Mouse (Mus musculus) mature B cell (primary cell): ENCODE results near the gene Il16.

Source experiments
- in situ Hi-C: fragments of 300-500 bp; cut with MboI; formaldehyde crosslinking; loops from 2 replicates; pipeline ENCODE4 v1.14.3; 2019

Gene Il16

GRCm38 (mm10) chr7:83745413-83746106 is at the start of gene Il16:
Il16 (minus strand) TSS chr7:83745726.
- in situ Hi-C loops = no loop called here

- in situ Hi-C loops = no loop called here
Observed at GRCm38 (mm10) chr7:83794705-83795104, 49.2 kb upstream of the Il16 start, which contains the start of gene Cfap161. Cfap161 (minus strand) TSS chr7:83794880.

GRCm38 (mm10) chr7:83794006-83794683 is 48.6 kb upstream of the Il16 start:
- in situ Hi-C loops = no loop called here

- in situ Hi-C loops = no loop called here
Observed at GRCm38 (mm10) chr7:83780881-83781280, 35.4 kb upstream of the Il16 start.

GRCm38 (mm10) chr7:83780026-83780425 is 34.5 kb upstream of the Il16 start:
- in situ Hi-C loops = no loop called here

GRCm38 (mm10) chr7:83779028-83779427 is 33.5 kb upstream of the Il16 start:
- in situ Hi-C loops = no loop called here

- in situ Hi-C loops = no loop called here
Observed at GRCm38 (mm10) chr7:83778516-83778915, 33.0 kb upstream of the Il16 start.

- in situ Hi-C loops = no loop called here
Observed at GRCm38 (mm10) chr7:83774721-83775120, 29.2 kb upstream of the Il16 start.

- in situ Hi-C loops = no loop called here
Observed at GRCm38 (mm10) chr7:83763674-83764073, 18.1 kb upstream of the Il16 start.

GRCm38 (mm10) chr7:83762336-83762735 is 16.8 kb upstream of the Il16 start:
- in situ Hi-C loops = no loop called here

GRCm38 (mm10) chr7:83751055-83751454 is 5.5 kb upstream of the Il16 start:
- in situ Hi-C loops = no loop called here

GRCm38 (mm10) chr7:83748405-83748804 is 2.9 kb upstream of the Il16 start:
- in situ Hi-C loops = no loop called here

GRCm38 (mm10) chr7:83746107-83746687 is 671 bp upstream of the Il16 start:
- in situ Hi-C loops = no loop called here

GRCm38 (mm10) chr7:83745065-83745412 is 487 bp downstream of the Il16 start:
- in situ Hi-C loops = no loop called here

- in situ Hi-C loops = no loop called here
Observed at GRCm38 (mm10) chr7:83744250-83744649, 1.3 kb downstream of the Il16 start.

- in situ Hi-C loops = no loop called here
Observed at GRCm38 (mm10) chr7:83742690-83743089, 2.8 kb downstream of the Il16 start.

- in situ Hi-C loops = no loop called here
Observed at GRCm38 (mm10) chr7:83742026-83742425, 3.5 kb downstream of the Il16 start.

- in situ Hi-C loops = no loop called here
Observed at GRCm38 (mm10) chr7:83739680-83740310, 5.7 kb downstream of the Il16 start.

GRCm38 (mm10) chr7:83738623-83739462 is 6.7 kb downstream of the Il16 start:
- in situ Hi-C loops = no loop called here

- in situ Hi-C loops = no loop called here
Observed at GRCm38 (mm10) chr7:83737914-83738490, 7.5 kb downstream of the Il16 start.

GRCm38 (mm10) chr7:83736341-83737115 is 9.0 kb downstream of the Il16 start:
- in situ Hi-C loops = no loop called here
